ENCODE assay signal across 8 mouse cellular contexts in genomic region chr11:97415712-97416636, GRCm38 (mm10). TPM values are rescaled to one million over a fixed set of nuclear protein-coding genes. Genes with fewer than 3 reads are reported as not detected.
DNase-seq lines count a peak whose midpoint lies in the region; ATAC-seq lines count a peak whose summit lies in the region.

No protein-coding gene starts in this region.

- peak overlapping the region; percentile 91 for H3K4me2 ChIP-seq in intestine, embryonic 15.5 days (replicated peaks)
- peak overlapping the region; percentile 67 for H3K4me2 ChIP-seq in lung, embryonic 16.5 days (ENCODE audit: low read depth, low read length)
- peak overlapping the region; percentile 84 for H3K4me2 ChIP-seq in stomach, embryonic 15.5 days

- H3K4me3 ChIP-seq in intestine, embryonic 15.5 days (replicated peaks): peak overlapping the region; percentile 88
- peak overlapping the region; percentile 90 for H3K4me3 ChIP-seq in lung, embryonic 16.5 days (ENCODE audit: low read length)
- H3K4me3 ChIP-seq in stomach, embryonic 15.5 days (replicated peaks): peak overlapping the region; percentile 92

- H3K27ac ChIP-seq in intestine, embryonic 15.5 days: peak overlapping the region; percentile 77
- H3K27ac ChIP-seq in lung, embryonic 16.5 days (ENCODE audit: low read length): peak overlapping the region; percentile 93
- peak overlapping the region; percentile 83 for H3K27ac ChIP-seq in stomach, embryonic 15.5 days

- 3% methylated on average over 49 of the region's 49 CpGs for WGBS in intestine, embryonic 15.5 days
- 1% methylated on average over 42 of the region's 49 CpGs for WGBS in lung, embryonic 16.5 days
- 2% methylated on average over 48 of the region's 49 CpGs for WGBS in stomach, embryonic 15.5 days

- peak overlapping the region; percentile 86 for H3K9ac ChIP-seq in intestine, embryonic 15.5 days
- H3K9ac ChIP-seq in lung, embryonic 16.5 days (ENCODE audit: low read length): peak overlapping the region; percentile 91
- peak overlapping the region; percentile 79 for H3K9ac ChIP-seq in stomach, embryonic 15.5 days

- ATAC-seq in intestine, embryonic 15.5 days: peak; percentile 74
- peak; percentile 64 for ATAC-seq in lung, embryonic 16.5 days (ENCODE audit: low read depth)
- peak; percentile 33 for ATAC-seq in stomach, embryonic 15.5 days (ENCODE audit: insufficient read depth, low FRiP score, low read depth)

- peaks cover 24% of the 10 kb centered on the region for H3K4me1 ChIP-seq in intestine, embryonic 15.5 days (replicated peaks)
- peaks cover 6% of the 10 kb centered on the region; the same call in 1 of the 2 replicates for H3K4me1 ChIP-seq in lung, embryonic 16.5 days (replicated peaks; ENCODE audit: control insufficient read depth, insufficient read depth, low read length)
- peaks cover 37% of the 10 kb centered on the region for H3K4me1 ChIP-seq in stomach, embryonic 15.5 days

- peak; percentile 78 for DNase-seq in layer of hippocampus, adult 9-11 months
- no peak for DNase-seq in layer of hippocampus, postnatal 36 days
- peak; percentile 57 for DNase-seq in adrenal gland, postnatal 25 days
- DNase-seq in gastrocnemius, postnatal 25 days: peak; percentile 77
- DNase-seq in c-Kit-positive CD71-positive TER-119-positive erythroid progenitor cells, embryonic 14.5 days (ENCODE audit: low spot score): no peak

- no peaks in the 10 kb centered on the region for H3K27me3 ChIP-seq in intestine, embryonic 15.5 days (replicated peaks)
- H3K27me3 ChIP-seq in lung, embryonic 16.5 days (ENCODE audit: control insufficient read depth, insufficient read depth, low read depth, low read length): no peaks in the 10 kb centered on the region
- H3K27me3 ChIP-seq in stomach, embryonic 15.5 days (replicated peaks): no peaks in the 10 kb centered on the region

- no peaks in the 10 kb centered on the region for H3K9me3 ChIP-seq in intestine, embryonic 15.5 days
- no peaks in the 10 kb centered on the region for H3K9me3 ChIP-seq in lung, embryonic 16.5 days (ENCODE audit: control insufficient read depth, low read length)
- no peaks in the 10 kb centered on the region for H3K9me3 ChIP-seq in stomach, embryonic 15.5 days

- H3K36me3 ChIP-seq in intestine, embryonic 15.5 days: no peaks in the 10 kb centered on the region
- H3K36me3 ChIP-seq in lung, embryonic 16.5 days (ENCODE audit: control insufficient read depth, insufficient read depth, low read length): no peaks in the 10 kb centered on the region; the same call in 1 of the 2 replicates
- H3K36me3 ChIP-seq in stomach, embryonic 15.5 days: no peaks in the 10 kb centered on the region

RNA-seq across cellular contexts. Expression of gene Arhgap23, which starts 0.6 kb away (rescaled TPM):
- 10 to 100 TPM; 73.4 to 75.4 TPM for total RNA-seq in layer of hippocampus, postnatal 36 days (2021)
- total RNA-seq in adrenal gland, postnatal 25 days (2021): 29.5 and 37.8 TPM in 2 replicates
- 1 to 10 TPM; 6.5 to 7.1 TPM for total RNA-seq in gastrocnemius, postnatal 25 days (2021)
- 4.2 and 4.6 TPM in 2 replicates for polyA plus RNA-seq in intestine, embryonic 15.5 days (2015; fragmentation: Nextera tagmentation; extraction: Ambion mirVana)
- polyA plus RNA-seq in lung, embryonic 16.5 days (2015; fragmentation: Nextera tagmentation; extraction: Ambion mirVana): 5.2 and 5.4 TPM in 2 replicates
- polyA plus RNA-seq in stomach, embryonic 15.5 days (2015; fragmentation: Nextera tagmentation; extraction: Ambion mirVana): 6.1 and 6.2 TPM in 2 replicates

RNA-seq across cellular contexts. Expression of gene Socs7, which starts 53.6 kb away (rescaled TPM):
- total RNA-seq in layer of hippocampus, postnatal 36 days (2021): 10 to 100 TPM; 83.8 to 83.9 TPM
- total RNA-seq in adrenal gland, postnatal 25 days (2021): 21.0 and 27.5 TPM in 2 replicates
- 10 to 100 TPM; 38.9 to 39.2 TPM for total RNA-seq in gastrocnemius, postnatal 25 days (2021)
- polyA plus RNA-seq in intestine, embryonic 15.5 days (2015; fragmentation: Nextera tagmentation; extraction: Ambion mirVana): 2.6 and 3.5 TPM in 2 replicates
- 3.2 TPM in 2 replicates for polyA plus RNA-seq in lung, embryonic 16.5 days (2015; fragmentation: Nextera tagmentation; extraction: Ambion mirVana)
- polyA plus RNA-seq in stomach, embryonic 15.5 days (2015; fragmentation: Nextera tagmentation; extraction: Ambion mirVana): 3.4 and 3.8 TPM in 2 replicates

Comparison
In these comparisons a context has a peak if more than half of its experiments do, and no peak if none do; other contexts are left out.
1. DNase-seq: peak in layer of hippocampus, adult 9-11 months (single experiment), adrenal gland, postnatal 25 days (single experiment) and gastrocnemius, postnatal 25 days (single experiment); none in layer of hippocampus, postnatal 36 days (0 of 2) and c-Kit-positive CD71-positive TER-119-positive erythroid progenitor cells, embryonic 14.5 days (single experiment).
2. Peak in every context shown above with its lines, with median percentiles within 50 percentile points of each other: ATAC-seq, H3K27ac ChIP-seq, H3K4me2 ChIP-seq, H3K4me3 ChIP-seq and H3K9ac ChIP-seq.